Mouse (Mus musculus) thymus, adult 2 months (tissue): Measurements from ENCODE around the gene Med8.

Experiments
- CTCF ChIP-seq: fragments of 200-500 bp; IDR thresholded peaks from 2 replicates; pipeline ENCODE4 v1.5.1; 2012; ENCODE audit warnings: mild to moderate bottlenecking, control low read depth, low read length, moderate library complexity, borderline replicate concordance; ENCODE audit not compliant: control insufficient read depth, poor library complexity, insufficient read depth; ENCODE audit errors: extremely low read depth
- POLR2A ChIP-seq: fragments of 200-500 bp; IDR thresholded peaks from 2 replicates; pipeline ENCODE4 v1.6.1; 2012; ENCODE audit warnings: mild to moderate bottlenecking, low read length, control low read depth, moderate library complexity; ENCODE audit not compliant: control insufficient read depth, poor library complexity, insufficient read depth; ENCODE audit errors: extremely low read depth

GRCm38 (mm10) chr4:118445781-118446414 is 36.8 kb downstream of the Med8 start:
- no peak for TF ChIP-seq CTCF
- no peak for TF ChIP-seq POLR2A
